In genomic region chr7:16265856-16266255, GRCm38 (mm10) we compare ENCODE assay signal across 31 mouse cellular contexts. TPM values are rescaled to one million over a fixed set of nuclear protein-coding genes. Genes with fewer than 3 reads are reported as not detected.
"Had no signal": no experiment of that assay in that cellular context is flagged by ENCODE, and none has a peak within 500 bp of the region (broad histone marks: within the 10 kb centered on the region; RNA-seq: fewer than 3 reads in every experiment).

No protein-coding gene starts in this region.

- H3K4me2 ChIP-seq: heart, embryonic 11.5 days; heart, embryonic 12.5 days; heart, embryonic 13.5 days; heart, embryonic 15.5 days; hindbrain, embryonic 12.5 days; hindbrain, embryonic 13.5 days; hindbrain, embryonic 14.5 days; hindbrain, embryonic 15.5 days; intestine, embryonic 15.5 days; kidney, embryonic 15.5 days had no signal

- DNase-seq: heart, postnatal 14 days; heart, postnatal 36 days; heart, postnatal 4 days; kidney, adult 11 months; kidney, adult 18-20 months; kidney, adult 2 months; kidney, adult 8-10 months; kidney, adult 9 months; kidney, postnatal 10 days; kidney, postnatal 14 days; kidney, postnatal 36 days; kidney, postnatal 4 days; layer of hippocampus, adult 9-11 months; layer of hippocampus, postnatal 36 days had no signal

- H3K9ac ChIP-seq: heart, embryonic 12.5 days; heart, embryonic 13.5 days; heart, embryonic 15.5 days; hindbrain, embryonic 12.5 days; hindbrain, embryonic 13.5 days; hindbrain, embryonic 14.5 days; hindbrain, embryonic 15.5 days; intestine, embryonic 15.5 days; kidney, embryonic 15.5 days had no signal

- H3K27ac ChIP-seq: heart, embryonic 10.5 days; heart, embryonic 13.5 days; heart, embryonic 15.5 days; hindbrain, embryonic 10.5 days; hindbrain, embryonic 12.5 days; hindbrain, embryonic 13.5 days; hindbrain, embryonic 14.5 days; hindbrain, embryonic 15.5 days; hindbrain, postnatal 0 days; intestine, embryonic 15.5 days; kidney, embryonic 15.5 days; kidney, postnatal 0 days; layer of hippocampus, adult 2 months had no signal

- H3K9me3 ChIP-seq: heart, embryonic 10.5 days; heart, embryonic 15.5 days; hindbrain, embryonic 13.5 days; hindbrain, embryonic 15.5 days; intestine, embryonic 15.5 days had no signal

- ATAC-seq: hindbrain, embryonic 16.5 days; hindbrain, postnatal 0 days; inflammation-experienced regulatory T-cells, adult 6 months had no signal

- H3K4me3 ChIP-seq: heart, embryonic 10.5 days; heart, embryonic 12.5 days; heart, embryonic 13.5 days; heart, embryonic 15.5 days; hindbrain, embryonic 10.5 days; hindbrain, embryonic 12.5 days; hindbrain, embryonic 13.5 days; hindbrain, embryonic 15.5 days; intestine, embryonic 15.5 days; kidney, embryonic 15.5 days; layer of hippocampus, adult 2 months had no signal

- H3K36me3 ChIP-seq: heart, embryonic 13.5 days; heart, embryonic 15.5 days; hindbrain, embryonic 10.5 days; hindbrain, embryonic 12.5 days; hindbrain, embryonic 13.5 days; hindbrain, embryonic 15.5 days; intestine, embryonic 15.5 days; kidney, embryonic 15.5 days had no signal

- H3K4me1 ChIP-seq: heart, embryonic 10.5 days; heart, embryonic 12.5 days; heart, embryonic 13.5 days; heart, embryonic 15.5 days; hindbrain, embryonic 10.5 days; hindbrain, embryonic 12.5 days; intestine, embryonic 15.5 days; kidney, embryonic 15.5 days had no signal

- H3K27me3 ChIP-seq: heart, embryonic 13.5 days; heart, embryonic 15.5 days; hindbrain, embryonic 12.5 days; hindbrain, embryonic 13.5 days; hindbrain, embryonic 15.5 days; intestine, embryonic 15.5 days; kidney, embryonic 15.5 days had no signal

RNA-seq across cellular contexts. Expression of gene C5ar2, which starts 21.9 kb away (rescaled TPM):
- total RNA-seq: hindbrain, postnatal 0 days had no signal
- polyA plus RNA-seq: hindbrain, embryonic 10.5 days; hindbrain, embryonic 12.5 days; hindbrain, embryonic 14.5 days had no signal
